Mouse (Mus musculus) embryonic facial prominence, embryonic 15.5 days (tissue): ENCODE data around the gene Olfml2b. TPM values are rescaled to one million over a fixed set of nuclear protein-coding genes. Genes with fewer than 3 reads are reported as not detected.
A peak's percentile ranks its signal among the peaks of the same experiment; 100 is the strongest.

Experiments used
- ATAC-seq: fragments of 200-750 bp; cut with Nextera tagmentation; 2 replicates; pipeline ENCODE4 v1.8.0; 2017; ENCODE audit warnings: low read depth, moderate TSS enrichment; ENCODE audit not compliant: insufficient number of reproducible peaks, low FRiP score, low TSS enrichment
- H3K27ac ChIP-seq: fragments of 300-500 bp; sonication (generic); replicated peaks from 2 replicates; pipeline ENCODE4 v1.5.1; 2015; ENCODE audit warnings: mild to moderate bottlenecking, inconsistent platforms
- H3K27me3 ChIP-seq: fragments of 300-500 bp; sonication (generic); 2 replicates; pipeline ENCODE4 v1.6.1; 2015; ENCODE audit warnings: inconsistent platforms
- H3K36me3 ChIP-seq: fragments of 300-500 bp; sonication (generic); 2 replicates; pipeline ENCODE4 v1.6.1; 2015; ENCODE audit warnings: mild to moderate bottlenecking, inconsistent platforms
- H3K4me1 ChIP-seq: fragments of 300-500 bp; sonication (generic); 2 replicates; pipeline ENCODE4 v1.6.1; 2015; ENCODE audit warnings: inconsistent platforms
- H3K4me2 ChIP-seq: fragments of 300-500 bp; sonication (generic); replicated peaks from 2 replicates; pipeline ENCODE4 v1.6.1; 2015; ENCODE audit warnings: mild to moderate bottlenecking, inconsistent platforms
- H3K4me3 ChIP-seq: fragments of 300-500 bp; sonication (generic); replicated peaks from 2 replicates; pipeline ENCODE4 v1.5.1; 2015; ENCODE audit warnings: mild to moderate bottlenecking, inconsistent platforms
- H3K9ac ChIP-seq: fragments of 300-500 bp; sonication (generic); 2 replicates; pipeline ENCODE4 v1.6.1; 2015; ENCODE audit warnings: inconsistent platforms
- H3K9me3 ChIP-seq: fragments of 300-500 bp; sonication (generic); replicated peaks from 2 replicates; pipeline ENCODE4 v1.6.1; 2016; ENCODE audit warnings: inconsistent platforms
- WGBS: fragments of 180-500 bp; shearing (Covaris S2); methylation state at CpG from one replicate; pipeline ENCODE4 v1.1.7; 2015; 5-methylcytosine and 5-hydroxymethylcytosine counted together
- polyA plus RNA-seq: library from polyadenylated mRNA; unstranded; fragments of >200 nt; fragmentation: Nextera tagmentation; extraction: Ambion mirVana; gene quantifications from 2 replicates; pipeline ENCODE4 v1.2.1, GENCODE M21; 2015

Gene Olfml2b
- polyA plus RNA-seq, 1 experiment from 2014 or later: 30.6 TPM

DNA sequence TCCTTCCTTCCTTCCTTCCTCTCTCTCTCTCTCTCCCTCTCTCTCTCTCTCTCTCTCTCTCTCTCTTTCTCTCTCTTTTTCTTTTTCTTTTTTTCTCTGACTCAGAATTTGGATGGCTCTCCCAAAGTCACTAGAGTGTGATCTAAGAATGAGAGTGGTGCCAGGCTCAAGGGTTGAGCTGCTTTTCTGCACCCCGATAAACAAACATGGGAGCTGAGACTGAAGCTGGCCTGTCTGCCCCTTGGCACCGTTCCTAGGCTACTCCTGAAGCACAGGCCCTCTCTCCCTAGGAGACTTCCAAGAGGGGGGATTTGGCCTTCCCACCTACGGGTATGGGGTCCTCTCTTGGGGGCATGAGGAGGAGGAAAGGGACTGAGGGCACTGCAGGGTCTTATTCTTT, 54.4 kb downstream of the Olfml2b start:
- Histone ChIP-seq H3K4me1 (peaks cover 15% of the 10 kb centered on the region; the same call in 1 of the 2 replicates), H3K4me2 (no peak overlapping the region), H3K9ac (no peak overlapping the region), H3K4me3 (no peak overlapping the region), H3K36me3 (no peaks in the 10 kb centered on the region), H3K27ac (no peak overlapping the region), H3K27me3 (no peaks in the 10 kb centered on the region), H3K9me3 (no peaks in the 10 kb centered on the region)
- ATAC-seq: no peak
- WGBS: 78% methylated on average over 3 of the region's 3 CpGs

- Histone ChIP-seq H3K4me1 (peaks cover 15% of the 10 kb centered on the region; the same call in 1 of the 2 replicates), H3K27me3 (no peaks in the 10 kb centered on the region), H3K9ac (no peak overlapping the region), H3K4me3 (no peak overlapping the region), H3K4me2 (no peak overlapping the region), H3K36me3 (no peaks in the 10 kb centered on the region), H3K9me3 (no peaks in the 10 kb centered on the region), H3K27ac (no peak overlapping the region)
- 54% methylated on average over 9 of the region's 9 CpGs for WGBS
- no peak for ATAC-seq
Measured at GRCm38 (mm10) chr1:170699553-170699952, 55.2 kb downstream of the Olfml2b start.

DNA sequence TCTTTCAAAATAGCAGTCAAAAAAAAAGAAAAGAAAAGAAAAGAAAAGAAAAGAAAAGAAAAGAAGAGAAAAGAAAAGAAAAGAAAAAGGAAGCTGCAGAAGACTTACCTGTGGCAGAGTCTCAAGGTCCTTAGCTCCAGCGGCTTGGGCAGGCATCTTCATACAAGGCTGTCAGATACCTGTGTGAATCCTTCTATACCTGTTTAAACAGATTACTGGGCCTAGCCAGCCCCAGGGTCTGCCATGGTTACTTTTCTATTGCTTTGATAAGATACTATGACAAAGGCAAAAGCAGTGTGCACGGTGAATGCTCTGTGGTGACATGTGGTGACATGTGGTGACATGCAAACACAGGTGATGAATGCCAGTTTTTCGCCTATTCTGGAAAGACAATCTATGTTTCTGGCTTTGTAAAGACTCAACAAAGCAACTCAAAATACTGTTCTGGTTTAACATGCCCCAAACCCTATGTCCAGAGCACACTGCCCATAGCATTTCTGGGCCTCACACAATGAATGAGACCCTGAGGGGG, 56.2 kb downstream of the Olfml2b start:
- Histone ChIP-seq H3K4me2 (no peak overlapping the region), H3K9me3 (no peaks in the 10 kb centered on the region), H3K27ac (0 out of 2 replicates have a peak overlapping the region, but pooled peaks have one; percentile 4), H3K27me3 (no peaks in the 10 kb centered on the region), H3K9ac (no peak overlapping the region), H3K4me1 (peaks cover 15% of the 10 kb centered on the region; the same call in 1 of the 2 replicates), H3K36me3 (no peaks in the 10 kb centered on the region), H3K4me3 (no peak overlapping the region)
- no peak for ATAC-seq
- 51% methylated on average over 3 of the region's 3 CpGs for WGBS

GRCm38 (mm10) chr1:170701178-170701577, 56.8 kb downstream of the Olfml2b start:
- Histone ChIP-seq H3K4me3 (no peak overlapping the region), H3K36me3 (no peaks in the 10 kb centered on the region), H3K27ac (0 out of 2 replicates have a peak overlapping the region, but pooled peaks have one; percentile 4), H3K4me2 (no peak overlapping the region), H3K4me1 (peaks cover 15% of the 10 kb centered on the region; the same call in 1 of the 2 replicates), H3K27me3 (no peaks in the 10 kb centered on the region), H3K9me3 (no peaks in the 10 kb centered on the region), H3K9ac (no peak overlapping the region)
- ATAC-seq: no peak
- WGBS: 31% methylated on average over 3 of the region's 3 CpGs

- Histone ChIP-seq H3K4me3 (no peak overlapping the region), H3K4me2 (no peak overlapping the region), H3K9ac (no peak overlapping the region), H3K4me1 (peaks cover 15% of the 10 kb centered on the region; the same call in 1 of the 2 replicates), H3K36me3 (no peaks in the 10 kb centered on the region), H3K9me3 (no peaks in the 10 kb centered on the region), H3K27me3 (no peaks in the 10 kb centered on the region), H3K27ac (no peak overlapping the region)
- peak; percentile 15; the same call in 1 of the 2 replicates for ATAC-seq
- 68% methylated on average over 8 of the region's 8 CpGs for WGBS
Measured at GRCm38 (mm10) chr1:170701582-170701981, 57.2 kb downstream of the Olfml2b start.

DNA sequence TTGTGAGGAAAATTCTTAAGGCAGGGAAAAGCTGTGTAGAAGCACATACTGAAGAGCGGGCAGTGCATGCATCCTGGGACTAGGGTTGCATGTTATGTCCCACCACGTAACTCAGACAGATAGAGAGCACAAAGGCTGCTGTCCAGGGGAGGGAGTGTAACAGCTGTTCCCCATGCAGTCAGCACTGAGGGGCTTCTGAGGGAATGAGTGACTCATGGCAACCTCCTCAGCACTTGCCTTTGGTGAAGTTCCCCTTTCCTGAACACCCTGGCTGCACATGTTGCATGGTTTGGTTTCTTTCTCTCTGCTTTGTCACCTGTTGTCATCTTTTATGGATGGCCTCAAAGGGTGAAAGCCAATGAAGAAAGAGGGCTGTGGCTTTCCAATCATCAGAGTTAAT, 57.9 kb downstream of the Olfml2b start:
- no peaks in the 10 kb centered on the region for H3K27me3 ChIP-seq
- WGBS: 68% methylated on average over 2 of the region's 2 CpGs
- peak; percentile 55; the same call in 1 of the 2 replicates for ATAC-seq
- no peaks in the 10 kb centered on the region for H3K36me3 ChIP-seq
- no peak overlapping the region for H3K4me3 ChIP-seq
- no peak overlapping the region for H3K9ac ChIP-seq
- peaks cover 15% of the 10 kb centered on the region; the same call in 1 of the 2 replicates for H3K4me1 ChIP-seq
- H3K4me2 ChIP-seq: no peak overlapping the region
- H3K9me3 ChIP-seq: no peaks in the 10 kb centered on the region
- H3K27ac ChIP-seq: no peak overlapping the region

GRCm38 (mm10) chr1:170702958-170703357, 58.6 kb downstream of the Olfml2b start:
- Histone ChIP-seq H3K36me3 (0 out of 2 replicates have a peak, but pooled peaks cover 2% of the 10 kb centered on the region), H3K27ac (no peak overlapping the region), H3K9me3 (no peaks in the 10 kb centered on the region), H3K4me3 (no peak overlapping the region), H3K9ac (no peak overlapping the region), H3K27me3 (no peaks in the 10 kb centered on the region), H3K4me2 (no peak overlapping the region), H3K4me1 (peaks cover 15% of the 10 kb centered on the region; the same call in 1 of the 2 replicates)
- no peak for ATAC-seq
- 74% methylated on average over 6 of the region's 6 CpGs for WGBS

DNA sequence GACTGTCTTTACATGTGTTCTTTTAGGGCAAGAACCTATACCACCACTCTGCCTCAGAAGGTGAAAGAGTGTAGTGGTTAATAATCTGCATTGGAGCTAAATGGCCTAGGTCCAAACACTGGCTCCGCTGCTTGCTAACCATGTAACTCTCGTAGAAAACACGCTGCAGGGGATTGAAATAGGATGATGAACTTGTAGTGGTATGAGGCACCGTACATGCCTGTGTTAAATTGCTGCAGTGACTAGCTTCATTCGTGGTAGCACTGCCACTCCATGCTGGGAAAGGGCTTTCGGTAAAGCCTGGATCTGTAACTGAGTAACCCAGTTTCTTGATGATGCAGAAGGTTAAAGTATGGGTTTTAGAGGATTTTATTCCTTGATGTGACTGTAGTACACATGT, 59.8 kb downstream of the Olfml2b start:
- H3K4me1 ChIP-seq: peaks cover 15% of the 10 kb centered on the region; the same call in 1 of the 2 replicates
- no peaks in the 10 kb centered on the region for H3K27me3 ChIP-seq
- H3K9ac ChIP-seq: no peak overlapping the region
- H3K4me2 ChIP-seq: no peak overlapping the region
- H3K4me3 ChIP-seq: no peak overlapping the region
- H3K27ac ChIP-seq: no peak overlapping the region
- WGBS: 81% methylated on average over 6 of the region's 6 CpGs
- H3K36me3 ChIP-seq: 0 out of 2 replicates have a peak, but pooled peaks cover 2% of the 10 kb centered on the region
- no peak for ATAC-seq
- H3K9me3 ChIP-seq: no peaks in the 10 kb centered on the region

DNA sequence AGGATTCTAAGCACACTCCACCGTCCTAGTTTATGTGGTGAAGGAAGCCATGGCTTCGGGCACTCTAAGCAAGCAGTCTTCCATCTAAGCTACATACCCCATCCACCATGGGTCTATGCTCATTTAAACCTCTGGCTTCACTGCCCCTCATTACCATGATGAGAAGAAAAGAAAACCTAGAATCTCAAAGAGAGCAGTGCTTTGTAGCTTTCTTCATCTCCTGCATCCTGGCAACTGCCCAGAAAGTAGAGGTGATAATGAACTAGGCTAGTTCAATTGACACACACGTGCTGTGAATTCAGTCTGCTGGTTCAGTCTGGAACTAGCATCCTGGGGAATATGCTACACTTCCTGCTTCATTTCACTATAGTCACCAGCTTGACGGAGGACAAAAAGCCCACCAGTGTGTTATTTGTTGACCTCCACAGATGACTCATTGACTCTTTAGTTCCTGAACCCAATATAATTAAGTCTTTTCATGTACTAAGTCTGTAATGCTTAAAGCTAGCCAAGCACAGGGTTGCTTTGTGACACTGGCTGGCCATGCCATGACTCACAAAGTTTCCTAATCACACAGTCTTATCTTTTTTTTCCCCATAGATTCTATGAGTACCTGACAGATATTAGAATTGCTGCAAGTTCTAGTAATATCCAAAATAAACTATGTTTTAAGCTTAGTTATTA, 60.7 kb downstream of the Olfml2b start:
- no peak for ATAC-seq
- Histone ChIP-seq H3K27ac (no peak overlapping the region), H3K27me3 (no peaks in the 10 kb centered on the region), H3K36me3 (peaks cover 6% of the 10 kb centered on the region; the same call in 1 of the 2 replicates), H3K4me3 (no peak overlapping the region), H3K4me1 (peaks cover 12% of the 10 kb centered on the region; the same call in 1 of the 2 replicates), H3K9me3 (no peaks in the 10 kb centered on the region), H3K9ac (no peak overlapping the region), H3K4me2 (no peak overlapping the region)
- WGBS: 78% methylated on average over 4 of the region's 4 CpGs

DNA sequence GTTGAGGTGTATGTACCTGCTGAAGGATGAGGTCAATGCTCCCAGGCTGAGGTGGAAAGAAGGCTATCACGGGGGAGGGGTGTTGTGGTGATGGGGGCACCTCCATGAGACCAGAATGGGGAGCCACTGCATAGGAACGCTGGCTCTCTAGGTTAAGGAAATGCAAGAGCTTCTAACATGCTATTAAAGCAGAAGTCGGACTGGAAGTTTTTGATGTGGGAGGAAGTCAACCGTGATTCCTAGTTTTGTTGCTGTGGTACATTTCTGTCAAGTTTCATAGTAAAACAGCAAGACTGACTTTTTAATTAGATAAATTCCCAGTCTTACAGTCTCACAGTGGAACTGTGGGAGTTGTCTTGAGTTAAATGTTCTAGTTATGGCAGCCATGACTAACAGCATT, 61.7 kb downstream of the Olfml2b start:
- no peaks in the 10 kb centered on the region for H3K9me3 ChIP-seq
- ATAC-seq: no peak
- WGBS: 76% methylated on average over 4 of the region's 4 CpGs

GRCm38 (mm10) chr1:170709034-170709433, 64.7 kb downstream of the Olfml2b start:
- Histone ChIP-seq H3K9ac (no peak overlapping the region), H3K4me1 (no peaks in the 10 kb centered on the region), H3K4me3 (no peak overlapping the region), H3K27ac (no peak overlapping the region), H3K27me3 (no peaks in the 10 kb centered on the region), H3K4me2 (no peak overlapping the region), H3K36me3 (peaks cover 6% of the 10 kb centered on the region; the same call in 1 of the 2 replicates), H3K9me3 (no peaks in the 10 kb centered on the region)
- WGBS: 77% methylated on average over 3 of the region's 3 CpGs
- ATAC-seq: no peak

More for the DNA sequence above, 61.7 kb downstream of the Olfml2b start:
- Histone ChIP-seq H3K27ac (no peak overlapping the region), H3K4me1 (peaks cover 4% of the 10 kb centered on the region; the same call in 1 of the 2 replicates), H3K9ac (no peak overlapping the region), H3K27me3 (no peaks in the 10 kb centered on the region), H3K36me3 (peaks cover 6% of the 10 kb centered on the region; the same call in 1 of the 2 replicates), H3K4me2 (no peak overlapping the region), H3K4me3 (no peak overlapping the region)
